Mouse (Mus musculus) C2C12 (cell line): ENCODE results near the gene Dhx37.

Experiments
- CTCF ChIP-seq: IDR thresholded peaks from one replicate; pipeline ENCODE4 v1.5.1; 2011; ENCODE audit not compliant: control insufficient read depth, insufficient read depth, insufficient read length
- MAX ChIP-seq: IDR thresholded peaks from one replicate; pipeline ENCODE4 v1.6.1; 2011; ENCODE audit warnings: mild to moderate bottlenecking, control low read depth
- MYOD1 ChIP-seq: IDR thresholded peaks from one replicate; pipeline ENCODE4 v1.6.1; 2011; ENCODE audit warnings: low read depth; ENCODE audit not compliant: control insufficient read depth, insufficient read length
- MYOG ChIP-seq: IDR thresholded peaks from one replicate; pipeline ENCODE4 v1.6.1; 2011; ENCODE audit not compliant: control insufficient read depth, insufficient read length; ENCODE audit errors: extremely low read depth

GRCm38 (mm10) chr5:125475601-125476285 is 41.8 kb upstream of the Dhx37 start, which contains the start of gene Aacs:
- TF ChIP-seq MYOG (no peak), CTCF (no peak), MAX (peak; percentile 93), MYOD1 (no peak)
